Mouse (Mus musculus) mouse embryonic stem cell (cell line): ENCODE measurements around the gene Sema4b.

Source experiments
- in situ Hi-C, 2 experiments: fragments of 300-500 bp; cut with MboI; formaldehyde crosslinking; loops; 1 replicate in 1 of 2; 3 replicates in 1 of 2; pipeline ENCODE4 v1.14.3; 2019 to 2020; ENCODE audit warnings: low sequenced_read_pairs in 2 of 2, low pct_unique_long_range_greater_than_20kb in 1 of 2, mixed read lengths in 1 of 2; ENCODE audit not compliant: unreplicated experiment in 1 of 2

The Sema4b gene

GRCm38 (mm10) chr7:80186531-80187296, at the start of gene Sema4b:
Sema4b (plus strand) TSS chr7:80186841.
- in situ Hi-C loops = no loop called here

DNA sequence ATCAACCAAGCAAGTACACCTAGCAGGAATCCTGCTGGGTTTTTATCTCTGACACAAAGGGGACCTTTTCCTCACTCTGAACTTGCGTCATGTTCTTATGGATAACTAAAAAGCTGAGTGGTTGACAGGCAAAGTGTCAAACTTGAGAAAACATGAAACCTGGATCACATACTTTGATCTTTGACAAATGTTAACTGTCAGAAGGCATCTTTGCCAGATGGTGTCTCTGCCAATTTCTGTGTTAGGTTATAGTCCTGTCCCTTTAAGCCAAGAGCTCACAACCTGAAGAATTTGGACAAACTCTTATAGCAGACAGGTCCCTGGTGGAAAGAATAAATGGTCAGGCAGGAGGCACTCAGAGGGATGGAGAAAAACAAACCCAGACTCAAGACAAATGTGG, 48.3 kb upstream of the Sema4b start:
- in situ Hi-C loops = loop anchor here in 1 of 2 experiments (25.0 kb wide), 1 partner anchor 424 kb away; no protein-coding TSS in a partner anchor

GRCm38 (mm10) chr7:80140815-80141214, 45.8 kb upstream of the Sema4b start:
- in situ Hi-C loops = loop anchor here (10.0 to 25.0 kb wide), 3 partner anchors 114 to 421 kb away; partner anchors contain the start of gene Man2a2 (in 2 of the 2)

DNA sequence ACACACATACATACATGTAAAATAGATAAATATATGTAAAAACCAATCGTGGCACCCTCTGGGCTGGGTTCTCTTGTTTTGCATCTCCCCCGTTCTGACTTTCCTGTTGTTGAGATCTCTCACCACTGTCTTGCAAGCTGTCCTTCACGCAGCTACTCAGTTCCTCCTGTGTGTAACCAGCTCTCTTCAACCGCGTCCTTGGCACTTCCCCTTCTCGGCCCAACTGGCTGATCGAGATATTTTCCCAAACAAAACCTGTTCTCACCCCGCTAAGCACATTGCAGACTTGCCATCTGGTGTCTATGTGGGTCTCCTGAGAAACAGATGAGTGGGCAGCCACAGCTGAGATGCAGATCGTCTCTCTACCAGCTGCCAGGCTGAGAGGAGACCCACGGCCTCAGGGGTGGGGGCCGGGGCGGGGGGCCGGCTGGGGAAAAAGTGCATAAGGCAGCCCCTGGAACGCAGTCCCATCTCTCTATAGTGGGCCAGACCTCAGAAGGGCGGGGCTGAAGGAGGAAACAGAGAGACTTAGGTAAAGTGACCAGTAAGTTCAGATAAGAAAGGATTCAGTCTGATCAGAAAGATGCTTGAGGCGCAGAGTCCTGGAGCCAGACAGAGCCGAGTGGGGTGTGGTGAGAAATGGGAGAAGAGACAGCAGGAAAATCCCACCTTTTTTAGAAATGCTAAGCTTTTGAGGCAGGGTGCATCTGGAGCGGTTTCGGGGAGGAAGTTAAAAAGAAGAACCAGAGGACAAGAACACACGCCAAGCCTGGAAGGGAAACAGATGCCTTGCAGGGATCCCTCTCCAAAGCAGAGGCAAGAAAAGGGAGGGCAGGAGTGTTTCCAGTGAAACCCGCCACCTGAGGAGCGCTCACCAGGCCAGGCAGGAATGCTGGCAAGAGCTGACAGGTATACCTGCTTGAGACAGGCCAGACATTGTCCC, 43.0 kb upstream of the Sema4b start:
- in situ Hi-C loops = loop anchor here (10.0 to 25.0 kb wide), 3 partner anchors 111 to 419 kb away; partner anchors contain the start of gene Man2a2 (in 2 of the 2)

DNA sequence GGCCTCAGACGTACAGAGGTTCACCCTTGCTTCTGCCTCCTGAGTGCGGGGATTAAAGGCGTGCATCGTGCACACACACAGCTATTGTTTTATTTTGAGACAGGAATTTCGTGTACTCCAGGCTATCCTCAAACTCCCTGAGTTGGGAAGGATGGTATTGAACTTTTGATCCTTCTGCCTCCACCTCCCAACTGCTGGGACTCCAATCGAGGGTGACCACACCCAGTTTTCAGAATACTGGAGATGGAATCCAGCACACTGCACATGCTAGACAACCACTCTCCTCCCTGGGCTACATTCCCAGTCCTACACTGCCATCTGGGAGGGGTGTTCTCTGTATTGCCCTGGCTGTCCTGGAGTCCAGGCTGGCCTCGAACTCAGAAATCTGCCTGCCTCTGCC, 41.9 kb upstream of the Sema4b start:
- in situ Hi-C loops = loop anchor here (10.0 to 25.0 kb wide), 3 partner anchors 110 to 418 kb away; partner anchors contain the start of gene Man2a2 (in 2 of the 2)

GRCm38 (mm10) chr7:80146077-80146476, 40.6 kb upstream of the Sema4b start:
- in situ Hi-C loops = loop anchor here (10.0 to 25.0 kb wide), 3 partner anchors 109 to 416 kb away; partner anchors contain the start of gene Man2a2 (in 2 of the 2)

DNA sequence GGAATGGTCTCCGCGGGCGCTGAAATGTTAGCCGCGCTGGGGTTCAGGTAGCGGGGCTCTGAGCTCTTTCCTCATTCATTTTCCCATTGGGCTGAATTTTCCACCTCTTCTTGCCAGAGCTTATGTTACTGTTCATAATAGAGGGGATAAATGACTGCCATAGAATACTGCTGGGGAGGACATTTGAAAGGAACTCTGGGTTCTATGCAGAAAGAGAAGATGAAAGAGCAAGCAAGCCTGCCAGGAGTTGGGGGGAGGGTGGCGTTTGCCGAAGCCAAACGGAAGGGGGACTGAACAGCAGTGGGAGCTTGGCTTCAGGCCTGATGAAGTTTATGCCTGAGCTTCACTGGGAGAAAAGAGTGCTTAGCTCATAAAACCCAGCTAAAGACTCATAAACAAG, 37.3 kb upstream of the Sema4b start:
- in situ Hi-C loops = loop anchor here (10.0 to 25.0 kb wide), 3 partner anchors 105 to 413 kb away; partner anchors contain the start of gene Man2a2 (in 2 of the 2)

DNA sequence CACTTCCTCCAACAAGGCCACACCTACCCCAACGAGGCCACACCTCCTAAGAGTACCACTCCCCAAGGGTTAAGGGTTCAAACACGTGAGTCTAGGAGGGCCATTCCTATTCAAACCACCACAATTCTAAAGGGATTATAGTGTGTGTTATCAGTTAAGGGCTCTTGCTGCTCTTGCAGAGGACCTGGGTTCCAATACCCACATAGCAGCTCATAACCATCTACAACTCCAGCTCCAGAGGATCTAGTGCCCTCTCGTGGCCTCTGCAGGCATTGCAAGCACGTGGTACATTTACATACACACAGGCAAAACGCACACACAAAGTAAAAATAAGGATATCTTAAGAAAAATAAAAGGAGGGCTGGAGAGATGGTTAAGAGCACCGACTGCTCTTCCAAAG, 34.5 kb upstream of the Sema4b start:
- in situ Hi-C loops = no loop called here

- in situ Hi-C loops = no loop called here
These were observed 33.9 kb upstream of the Sema4b start for GRCm38 (mm10) chr7:80152756-80153155.

DNA sequence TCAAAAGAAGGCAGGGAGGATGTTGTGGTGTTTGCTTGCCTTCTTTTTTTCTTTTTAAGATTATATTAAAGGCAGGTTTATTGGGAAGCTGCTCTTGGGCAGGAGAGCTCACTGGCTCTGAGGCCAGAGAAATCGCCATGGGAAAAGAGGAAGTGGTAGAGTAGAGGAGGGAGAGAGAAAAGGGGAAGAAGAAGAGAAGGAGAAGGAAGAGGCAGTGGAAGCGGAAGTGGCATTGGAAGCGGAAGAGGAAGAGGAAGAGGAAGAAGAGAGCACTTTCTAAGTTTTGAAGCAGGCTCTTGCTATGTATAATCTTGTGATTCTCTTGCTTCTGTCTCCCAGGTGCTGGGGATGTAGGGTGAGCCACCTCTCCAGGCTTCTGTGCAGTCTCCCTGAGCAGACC, 32.0 kb upstream of the Sema4b start:
- in situ Hi-C loops = no loop called here

DNA sequence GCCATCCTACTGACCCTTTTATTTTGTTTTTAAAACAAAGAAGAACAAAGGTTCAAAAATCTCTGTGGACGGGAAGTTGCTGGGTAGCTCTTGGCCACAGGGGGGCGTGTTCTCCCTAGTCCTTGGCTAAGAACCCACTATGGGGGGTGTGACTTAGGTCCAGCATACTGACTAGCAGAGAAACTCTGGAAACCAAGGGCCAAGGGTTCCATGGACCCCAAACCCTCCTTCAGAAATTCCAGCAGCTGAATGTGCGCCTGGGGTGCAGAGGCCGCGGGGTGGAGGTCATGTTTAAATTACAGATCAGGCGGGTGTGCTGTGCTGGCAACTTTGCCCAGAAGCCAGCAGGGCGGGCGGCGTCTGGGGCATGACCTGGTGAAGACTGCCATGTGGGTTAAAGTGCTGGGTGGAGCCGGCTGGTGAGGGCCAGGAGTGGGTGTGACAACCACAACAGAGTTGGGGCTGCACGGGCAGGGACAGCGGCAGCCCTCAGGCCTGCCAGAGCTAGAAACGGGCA, 29.9 kb upstream of the Sema4b start:
- in situ Hi-C loops = no loop called here

GRCm38 (mm10) chr7:80158496-80159268, 28.0 kb upstream of the Sema4b start:
- in situ Hi-C loops = no loop called here

DNA sequence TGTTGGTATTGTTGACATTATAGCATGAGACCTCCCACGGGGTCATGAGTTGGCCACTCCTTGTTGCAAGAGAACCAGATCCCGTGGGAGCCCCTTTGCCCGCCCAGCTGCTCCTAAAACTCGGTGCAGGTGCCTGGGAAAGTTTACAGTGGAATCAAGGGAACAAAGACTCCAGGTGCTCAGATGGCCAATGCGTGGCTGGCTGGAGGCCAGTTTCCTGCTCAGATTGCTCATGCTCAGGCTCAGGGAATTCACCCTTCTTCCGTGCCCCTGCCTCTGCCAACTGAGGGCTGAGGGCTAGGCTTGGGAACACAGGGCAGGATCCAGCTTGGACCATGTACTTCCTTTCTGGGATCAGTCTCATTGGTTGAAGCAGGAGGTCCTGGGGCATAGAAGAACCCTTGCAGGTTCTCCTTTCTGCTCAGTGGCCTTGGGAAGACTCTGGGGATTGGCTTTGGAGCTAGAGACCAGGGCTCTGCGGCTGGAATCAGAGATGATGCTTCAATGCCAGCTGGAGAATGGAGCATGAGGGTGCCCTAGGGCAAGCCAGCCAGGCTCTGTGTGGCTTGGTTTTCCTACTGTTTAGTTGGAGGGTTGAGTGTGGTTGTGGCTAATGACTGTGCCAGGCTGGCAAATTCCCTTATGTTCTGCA, 26.2 kb upstream of the Sema4b start:
- in situ Hi-C loops = loop anchor here in 1 of 2 experiments (5.0 kb wide), 1 partner anchor 57 kb away; no protein-coding TSS in a partner anchor

GRCm38 (mm10) chr7:80160945-80161306, 25.7 kb upstream of the Sema4b start:
- in situ Hi-C loops = loop anchor here in 1 of 2 experiments (5.0 kb wide), 1 partner anchor 56 kb away; no protein-coding TSS in a partner anchor

- in situ Hi-C loops = no loop called here
These were observed 21.2 kb upstream of the Sema4b start for GRCm38 (mm10) chr7:80165432-80165831.

GRCm38 (mm10) chr7:80166740-80167139, 19.9 kb upstream of the Sema4b start:
- in situ Hi-C loops = no loop called here

DNA sequence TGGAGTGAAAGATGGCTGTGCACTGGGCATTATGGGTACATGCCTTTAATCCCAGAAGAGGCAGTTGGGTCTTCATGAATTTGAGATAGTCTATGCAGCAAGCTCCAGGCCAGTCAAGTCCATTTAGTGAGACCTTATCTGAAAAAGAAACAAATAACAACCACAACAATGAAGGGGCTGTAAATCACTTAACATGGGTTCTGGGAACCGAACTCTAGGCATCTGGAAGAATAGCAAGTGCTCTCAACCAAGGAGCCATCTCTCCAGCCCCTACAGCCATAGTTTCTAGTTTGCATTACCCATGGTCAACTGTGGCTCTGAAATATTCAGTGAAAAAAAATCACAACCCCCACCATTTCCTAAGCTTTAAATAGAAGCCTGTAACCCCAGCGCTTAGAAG, 16.8 kb upstream of the Sema4b start:
- in situ Hi-C loops = no loop called here
